Mouse (Mus musculus) neural tube, embryonic 11.5 days (tissue): ENCODE results near the gene Ube2b. TPM values are rescaled to one million over a fixed set of nuclear protein-coding genes. Genes with fewer than 3 reads are reported as not detected.

Experiments
- ATAC-seq: fragments of 200-750 bp; cut with Nextera tagmentation; 2 replicates; pipeline ENCODE4 v1.8.0; 2017; ENCODE audit warnings: moderate number of reproducible peaks, mild to moderate bottlenecking, moderate TSS enrichment, moderate library complexity; ENCODE audit not compliant: insufficient read depth, low FRiP score, low TSS enrichment
- DNase-seq: peaks from one replicate; pipeline ENCODE4 v3.0.0-alpha.2; 2015; ENCODE audit warnings: low spot score
- H3K27ac ChIP-seq: fragments of 300-500 bp; sonication (generic); 2 replicates; pipeline ENCODE4 v1.5.1; 2014; ENCODE audit warnings: low read depth, mild to moderate bottlenecking, low read length
- H3K27me3 ChIP-seq: fragments of 300-500 bp; sonication (generic); 2 replicates; pipeline ENCODE4 v1.6.1; 2014; ENCODE audit warnings: mild to moderate bottlenecking, low read length, mixed read lengths; ENCODE audit not compliant: control insufficient read depth, insufficient read depth
- H3K36me3 ChIP-seq: fragments of 300-500 bp; sonication (generic); 2 replicates; pipeline ENCODE4 v1.6.1; 2014; ENCODE audit warnings: mild to moderate bottlenecking, low read length, moderate library complexity, mixed read lengths; ENCODE audit not compliant: control insufficient read depth, insufficient read depth
- H3K4me1 ChIP-seq: fragments of 300-500 bp; sonication (generic); 2 replicates; pipeline ENCODE4 v1.6.1; 2014; ENCODE audit warnings: low read length, mixed read lengths; ENCODE audit not compliant: control insufficient read depth, insufficient read depth
- H3K4me2 ChIP-seq: fragments of 300-500 bp; sonication (generic); 2 replicates; pipeline ENCODE4 v1.6.1; 2014; ENCODE audit warnings: low read depth, mild to moderate bottlenecking, moderate library complexity
- H3K4me3 ChIP-seq: fragments of 300-500 bp; sonication (generic); 2 replicates; pipeline ENCODE4 v1.5.1; 2014; ENCODE audit warnings: low read depth, low read length
- H3K9ac ChIP-seq: fragments of 300-500 bp; sonication (generic); 2 replicates; pipeline ENCODE4 v1.6.1; 2014; ENCODE audit warnings: mild to moderate bottlenecking, low read length
- H3K9me3 ChIP-seq: fragments of 300-500 bp; sonication (generic); 2 replicates; pipeline ENCODE4 v1.6.1; 2016; ENCODE audit warnings: low read length; ENCODE audit not compliant: control insufficient read depth
- WGBS: fragments of 180-500 bp; shearing (Covaris S2); extraction: QIAGEN DNeasy Blood & Tissue Kit; methylation state at CpG from one replicate; pipeline ENCODE4 v1.1.7; 2014; 5-methylcytosine and 5-hydroxymethylcytosine counted together
- polyA plus RNA-seq: library from polyadenylated mRNA; unstranded; fragments of >200 nt; fragmentation: Nextera tagmentation; extraction: Ambion mirVana; gene quantifications from 2 replicates; pipeline ENCODE4 v1.2.1, GENCODE M21; 2014

The Ube2b gene
- polyA plus RNA-seq, 1 experiment from 2014 or later: 178 TPM

- Histone ChIP-seq H3K4me1 (no peaks in the 10 kb centered on the region), H3K36me3 (no peaks in the 10 kb centered on the region), H3K9me3 (no peaks in the 10 kb centered on the region), H3K27me3 (no peaks in the 10 kb centered on the region), H3K27ac (no peak overlapping the region), H3K9ac (no peak overlapping the region), H3K4me3 (no peak overlapping the region), H3K4me2 (no peak overlapping the region)
- no peak for DNase-seq
- 77% methylated on average over 5 of the region's 5 CpGs for WGBS
- ATAC-seq: no peak
Measured at GRCm38 (mm10) chr11:52011541-52011940, 11.0 kb upstream of the Ube2b start.

DNA sequence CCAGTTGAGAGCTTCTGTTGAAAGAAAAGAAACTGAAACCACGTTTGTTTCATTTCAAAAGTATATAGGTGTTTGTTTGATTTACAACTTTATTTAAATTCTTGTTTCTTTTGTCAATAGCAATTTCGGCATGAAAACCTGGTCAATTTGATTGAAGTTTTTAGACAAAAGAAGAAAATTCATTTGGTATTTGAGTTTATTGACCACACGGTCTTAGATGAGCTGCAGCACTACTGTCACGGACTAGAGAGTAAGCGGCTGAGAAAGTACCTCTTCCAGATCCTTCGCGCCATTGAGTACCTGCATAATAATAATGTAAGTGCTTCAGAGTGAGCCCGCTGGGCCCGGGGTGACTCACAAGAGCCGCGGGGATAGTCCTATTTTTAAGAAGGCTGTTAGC, 10.4 kb upstream of the Ube2b start:
- Histone ChIP-seq H3K4me3 (no peak overlapping the region), H3K9me3 (no peaks in the 10 kb centered on the region), H3K4me2 (no peak overlapping the region), H3K36me3 (no peaks in the 10 kb centered on the region), H3K9ac (no peak overlapping the region), H3K27ac (no peak overlapping the region), H3K4me1 (no peaks in the 10 kb centered on the region), H3K27me3 (no peaks in the 10 kb centered on the region)
- ATAC-seq: no peak
- no peak for DNase-seq
- WGBS: 94% methylated on average over 11 of the region's 11 CpGs

GRCm38 (mm10) chr11:52005586-52005985, 5.0 kb upstream of the Ube2b start:
- no peaks in the 10 kb centered on the region for H3K27me3 ChIP-seq
- no peak overlapping the region for H3K27ac ChIP-seq
- ATAC-seq (no peak), DNase-seq (no peak)
- no peaks in the 10 kb centered on the region for H3K9me3 ChIP-seq
- H3K4me3 ChIP-seq: no peak overlapping the region
- H3K36me3 ChIP-seq: no peaks in the 10 kb centered on the region
- H3K4me1 ChIP-seq: peaks cover 4% of the 10 kb centered on the region; the same call in 1 of the 2 replicates
- H3K4me2 ChIP-seq: no peak overlapping the region; the same call in 1 of the 2 replicates
- no peak overlapping the region for H3K9ac ChIP-seq
- 60% methylated on average over 2 of the region's 2 CpGs for WGBS

GRCm38 (mm10) chr11:52003772-52004528, 3.4 kb upstream of the Ube2b start, which contains the start of gene Cdkl3:
TSS of gene Cdkl3 (plus strand) at chr11:52004221.
- no peaks in the 10 kb centered on the region for H3K27me3 ChIP-seq
- DNase-seq (peak; percentile 94), ATAC-seq (peak; percentile 84)
- peak within 1 kb of the TSS; percentile 68 for H3K9ac ChIP-seq
- peak within 1 kb of the TSS; percentile 68 for H3K4me2 ChIP-seq
- H3K4me1 ChIP-seq: peaks cover 6% of the 10 kb centered on the region; the same call in 1 of the 2 replicates
- no peaks in the 10 kb centered on the region for H3K36me3 ChIP-seq
- under 1% methylated on average over 51 of the region's 51 CpGs for WGBS
- peak within 1 kb of the TSS; percentile 59 for H3K4me3 ChIP-seq
- H3K9me3 ChIP-seq: no peaks in the 10 kb centered on the region
- H3K27ac ChIP-seq: peak within 1 kb of the TSS; percentile 57

DNA sequence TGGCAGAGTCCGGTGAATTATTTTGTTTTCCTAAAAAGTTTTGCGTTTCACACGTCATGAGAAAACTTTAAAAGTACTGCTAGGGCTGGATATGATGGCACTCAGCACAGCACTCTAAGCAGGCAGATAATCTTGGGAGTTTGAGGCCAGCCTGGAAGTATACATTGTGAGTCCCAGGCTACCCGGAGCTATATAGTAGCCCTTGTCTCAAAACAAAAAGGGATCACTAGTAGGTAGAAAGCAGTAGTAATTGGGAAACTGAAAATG, 2.9 kb upstream of the Ube2b start:
- Histone ChIP-seq H3K27ac (peak overlapping the region; percentile 57), H3K9me3 (no peaks in the 10 kb centered on the region), H3K36me3 (no peaks in the 10 kb centered on the region), H3K4me3 (peak overlapping the region; percentile 59), H3K4me1 (peaks cover 8% of the 10 kb centered on the region; the same call in 1 of the 2 replicates), H3K9ac (peak overlapping the region; percentile 49), H3K4me2 (peak overlapping the region; percentile 68), H3K27me3 (no peaks in the 10 kb centered on the region)
- DNase-seq: no peak
- 19% methylated on average over 4 of the region's 4 CpGs for WGBS
- ATAC-seq: no peak

GRCm38 (mm10) chr11:52002842-52003504, 2.4 kb upstream of the Ube2b start:
- no peak for DNase-seq
- Histone ChIP-seq H3K4me3 (peak overlapping the region; percentile 59), H3K27ac (peak overlapping the region; percentile 57; the same call in 1 of the 2 replicates), H3K36me3 (no peaks in the 10 kb centered on the region), H3K9me3 (no peaks in the 10 kb centered on the region), H3K4me2 (peak overlapping the region; percentile 68), H3K27me3 (no peaks in the 10 kb centered on the region), H3K9ac (no peak overlapping the region), H3K4me1 (peaks cover 13% of the 10 kb centered on the region; the same call in 1 of the 2 replicates)
- no peak for ATAC-seq
- WGBS: 81% methylated on average over 13 of the region's 13 CpGs

GRCm38 (mm10) chr11:52001861-52002260, 1.3 kb upstream of the Ube2b start:
- Histone ChIP-seq H3K9me3 (no peaks in the 10 kb centered on the region), H3K4me2 (no peak overlapping the region), H3K27ac (no peak overlapping the region), H3K27me3 (no peaks in the 10 kb centered on the region), H3K36me3 (peaks cover under 1% of the 10 kb centered on the region; the same call in 1 of the 2 replicates), H3K4me1 (peaks cover 14% of the 10 kb centered on the region; the same call in 1 of the 2 replicates), H3K9ac (no peak overlapping the region), H3K4me3 (no peak overlapping the region)
- WGBS: 92% methylated on average over 8 of the region's 8 CpGs
- DNase-seq (no peak), ATAC-seq (no peak)

DNA sequence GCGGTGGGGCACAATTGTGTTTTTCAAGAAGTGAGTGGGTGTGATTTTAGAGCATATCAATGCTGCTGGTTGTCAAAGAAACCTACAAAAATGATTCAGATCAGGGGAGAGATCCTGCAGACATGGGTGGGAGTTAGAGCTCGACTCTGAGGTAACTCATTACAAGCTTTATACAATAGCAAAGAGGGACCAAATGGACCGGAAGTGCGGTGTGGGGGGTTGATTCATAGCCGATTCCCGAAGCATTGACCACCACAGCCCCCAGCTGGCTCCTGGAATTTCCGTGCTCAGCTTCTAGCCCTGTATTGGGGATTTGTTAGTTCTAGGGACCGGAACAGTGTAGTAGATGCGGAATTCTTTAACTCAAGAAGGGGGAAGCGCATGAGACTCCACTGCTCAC, 779 bp upstream of the Ube2b start:
- peaks cover 4% of the 10 kb centered on the region for H3K36me3 ChIP-seq
- H3K27ac ChIP-seq: no peak overlapping the region
- H3K4me3 ChIP-seq: peak overlapping the region; percentile 12; the same call in 1 of the 2 replicates
- H3K4me1 ChIP-seq: peaks cover 14% of the 10 kb centered on the region; the same call in 1 of the 2 replicates
- DNase-seq: no peak
- no peaks in the 10 kb centered on the region for H3K9me3 ChIP-seq
- H3K27me3 ChIP-seq: no peaks in the 10 kb centered on the region
- 0 out of 2 replicates have a peak overlapping the region, but pooled peaks have one; percentile 28 for H3K4me2 ChIP-seq
- ATAC-seq: no peak
- H3K9ac ChIP-seq: no peak overlapping the region
- 71% methylated on average over 10 of the region's 10 CpGs for WGBS
